Mouse (Mus musculus) midbrain, postnatal 0 days (tissue): ENCODE measurements around the gene Hist1h2ap. TPM values are rescaled to one million over a fixed set of nuclear protein-coding genes. Genes with fewer than 3 reads are reported as not detected.
"Not testable (repeated sequence)": the region's sequence is repeated elsewhere in the genome, so short reads cannot be mapped to it uniquely, and the experiment has no call there.

Experiments
- ATAC-seq: fragments of 200-750 bp; cut with Nextera tagmentation; 2 replicates; pipeline ENCODE4 v1.8.0; 2017; ENCODE audit warnings: moderate number of reproducible peaks, mild to moderate bottlenecking, moderate TSS enrichment, moderate library complexity; ENCODE audit not compliant: low FRiP score
- DNase-seq: peaks from one replicate; pipeline ENCODE4 v3.0.0-alpha.2; 2015; ENCODE audit warnings: low spot score
- H3K27ac ChIP-seq: fragments of 300-500 bp; sonication (generic); 2 replicates; pipeline ENCODE4 v1.5.1; 2014; ENCODE audit warnings: low read depth, mild to moderate bottlenecking, low read length, mixed read lengths
- H3K27me3 ChIP-seq: fragments of 300-500 bp; sonication (generic); 2 replicates; pipeline ENCODE4 v1.6.1; 2014; ENCODE audit warnings: low read length, control low read depth, mixed read lengths; ENCODE audit not compliant: insufficient read depth
- H3K36me3 ChIP-seq: fragments of 300-500 bp; sonication (generic); 2 replicates; pipeline ENCODE4 v1.6.1; 2014; ENCODE audit warnings: low read length, control low read depth, mixed read lengths; ENCODE audit not compliant: insufficient read depth
- H3K4me1 ChIP-seq: fragments of 300-500 bp; sonication (generic); 2 replicates; pipeline ENCODE4 v1.6.1; 2014; ENCODE audit warnings: mild to moderate bottlenecking, control low read depth, antibody characterized with exemption, low read length, mixed read lengths; ENCODE audit not compliant: insufficient read depth
- H3K4me2 ChIP-seq: fragments of 300-500 bp; sonication (generic); 2 replicates; pipeline ENCODE4 v1.6.1; 2014; ENCODE audit warnings: low read depth, mild to moderate bottlenecking, low read length, mixed read lengths; ENCODE audit not compliant: poor library complexity, severe bottlenecking
- H3K4me3 ChIP-seq: fragments of 300-500 bp; sonication (generic); 2 replicates; pipeline ENCODE4 v1.5.1; 2014; ENCODE audit warnings: low read depth, mild to moderate bottlenecking, low read length, moderate library complexity
- H3K9ac ChIP-seq: fragments of 300-500 bp; sonication (generic); replicated peaks from 2 replicates; pipeline ENCODE4 v1.6.1; 2014; ENCODE audit warnings: mild to moderate bottlenecking, low read length, moderate library complexity, mixed read lengths; ENCODE audit not compliant: poor library complexity, severe bottlenecking
- H3K9me3 ChIP-seq: fragments of 300-500 bp; sonication (generic); 2 replicates; pipeline ENCODE4 v1.6.1; 2016; ENCODE audit warnings: low read length, control low read depth
- CTCF ChIP-seq: IDR thresholded peaks from 2 replicates; pipeline ENCODE4 v1.5.1; 2016; ENCODE audit warnings: antibody characterized with exemption, mild to moderate bottlenecking
- WGBS: fragments of 180-500 bp; shearing (Covaris S2); extraction: QIAGEN DNeasy Blood & Tissue Kit; methylation state at CpG from one replicate; pipeline ENCODE4 v1.1.7; 2014; 5-methylcytosine and 5-hydroxymethylcytosine counted together
- polyA plus RNA-seq: library from polyadenylated mRNA; unstranded; fragments of >200 nt; fragmentation: Nextera tagmentation; extraction: Ambion mirVana; gene quantifications from 2 replicates; pipeline ENCODE4 v1.2.1, GENCODE M21; 2015
- total RNA-seq: library from RNA; depleted of rRNA; stranded (reverse); fragments of >200 nt; gene quantifications from 2 replicates; pipeline ENCODE4 v1.2.3, GENCODE M21; 2014

Gene Hist1h2ap
- total and polyA plus RNA-seq, 2 experiments from 2014 or later = 299 to 620 TPM

DNA sequence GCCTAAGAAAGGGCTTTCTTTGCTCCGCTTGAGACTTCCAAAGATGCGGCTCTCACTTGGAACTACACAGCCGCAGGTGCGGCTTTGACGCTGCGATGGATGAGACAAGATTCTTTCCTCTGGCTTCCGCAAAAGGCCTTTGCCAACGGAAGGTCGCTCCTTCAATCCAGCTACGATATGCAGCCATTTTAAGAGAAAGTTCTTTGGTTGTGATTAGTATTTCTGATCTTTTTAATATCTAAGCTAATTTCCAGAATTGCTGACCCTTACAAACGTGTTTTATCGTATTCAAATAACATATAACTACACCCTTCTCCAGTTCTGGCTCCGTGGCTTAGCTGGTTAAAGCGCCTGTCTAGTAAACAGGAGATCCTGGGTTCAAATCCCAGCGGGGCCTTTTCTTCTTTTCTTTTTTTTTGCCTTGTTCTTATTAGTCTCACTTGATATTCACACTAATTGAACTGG, 22.4 kb upstream of the Hist1h2ap start:
- DNase-seq (peak; percentile 79), ATAC-seq (peak; percentile 54; the same call in 1 of the 2 replicates)
- no peaks in the 10 kb centered on the region for H3K9me3 ChIP-seq
- no peak for TF ChIP-seq CTCF
- H3K4me1 ChIP-seq = no peaks in the 10 kb centered on the region
- H3K9ac ChIP-seq = 0 out of 2 replicates have a peak overlapping the region, but pooled peaks have one; percentile 2
- no peak overlapping the region for H3K27ac ChIP-seq
- H3K36me3 ChIP-seq = no peaks in the 10 kb centered on the region
- H3K27me3 ChIP-seq = no peaks in the 10 kb centered on the region
- H3K4me3 ChIP-seq = peak overlapping the region; percentile 39
- H3K4me2 ChIP-seq = peak overlapping the region; percentile 29
- WGBS = 3% methylated on average over 15 of the region's 15 CpGs

DNA sequence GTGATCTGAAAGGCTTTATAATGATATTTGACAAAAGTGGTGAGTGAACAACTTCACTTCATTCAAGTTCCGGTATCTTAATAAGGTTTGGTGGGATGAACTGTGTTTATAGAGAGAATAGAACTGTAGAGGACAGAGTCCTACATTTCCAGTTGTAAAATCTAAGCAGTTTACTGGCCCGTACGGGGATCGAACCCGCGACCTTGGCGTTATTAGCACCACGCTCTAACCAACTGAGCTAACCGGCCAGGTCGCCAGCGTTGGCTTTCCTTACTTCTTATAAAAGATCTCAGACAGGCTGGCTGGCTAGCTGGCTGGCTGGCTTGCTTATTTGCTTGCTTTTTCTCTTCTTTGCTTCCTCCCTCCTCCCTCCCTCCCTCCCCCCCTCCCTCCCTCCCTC, 21.8 kb upstream of the Hist1h2ap start:
- H3K4me2 ChIP-seq = peak overlapping the region; percentile 29
- DNase-seq (peak; percentile 58), ATAC-seq (peak; percentile 47; the same call in 1 of the 2 replicates)
- 4% methylated on average over 11 of the region's 11 CpGs for WGBS
- H3K36me3 ChIP-seq = no peaks in the 10 kb centered on the region
- no peak for TF ChIP-seq CTCF
- no peaks in the 10 kb centered on the region for H3K4me1 ChIP-seq
- H3K27me3 ChIP-seq = no peaks in the 10 kb centered on the region
- H3K4me3 ChIP-seq = peak overlapping the region; percentile 39
- H3K9me3 ChIP-seq = no peaks in the 10 kb centered on the region
- H3K27ac ChIP-seq = no peak overlapping the region
- H3K9ac ChIP-seq = no peak overlapping the region

DNA sequence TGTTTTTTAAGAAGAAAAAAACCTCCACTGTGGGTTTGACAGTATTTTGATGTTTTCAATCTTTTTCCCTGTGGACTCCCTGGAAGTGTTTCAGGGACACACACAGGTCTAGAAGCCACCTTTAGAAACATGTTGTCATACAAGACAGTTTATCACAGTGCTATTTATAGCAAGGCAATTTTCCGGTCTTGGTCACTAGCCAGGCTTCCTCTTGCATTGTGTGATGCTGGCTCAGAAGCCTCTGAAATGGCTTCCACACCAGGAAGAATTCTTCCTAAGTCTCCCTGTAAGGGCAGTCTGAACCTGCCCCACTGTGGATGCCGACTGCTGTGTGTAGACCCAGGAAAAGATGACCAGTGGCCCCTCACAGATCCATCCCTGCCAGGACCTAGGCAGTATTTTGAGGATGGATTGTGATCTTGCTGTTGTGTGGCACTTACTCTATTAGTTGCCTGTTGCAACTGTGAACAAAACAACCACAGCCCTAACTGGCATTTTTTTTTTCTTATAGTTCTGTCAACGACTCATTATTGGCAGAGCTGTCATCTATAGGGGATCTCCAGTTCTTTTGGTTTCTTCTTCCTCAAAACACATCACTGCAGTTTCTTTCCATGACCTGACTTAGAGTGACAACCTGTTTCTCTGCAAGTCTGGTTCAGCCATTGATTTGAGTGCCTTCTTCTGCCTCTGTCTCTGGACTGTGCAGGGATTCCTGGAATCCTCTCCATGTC, 19.1 kb upstream of the Hist1h2ap start:
- Histone ChIP-seq H3K27me3 (no peaks in the 10 kb centered on the region), H3K4me3 (no peak overlapping the region), H3K4me2 (no peak overlapping the region), H3K9me3 (no peaks in the 10 kb centered on the region), H3K4me1 (no peaks in the 10 kb centered on the region), H3K36me3 (no peaks in the 10 kb centered on the region), H3K27ac (no peak overlapping the region), H3K9ac (no peak overlapping the region)
- DNase-seq (no peak), ATAC-seq (no peak)
- TF ChIP-seq CTCF = no peak
- 73% methylated on average over 3 of the region's 3 CpGs for WGBS

DNA sequence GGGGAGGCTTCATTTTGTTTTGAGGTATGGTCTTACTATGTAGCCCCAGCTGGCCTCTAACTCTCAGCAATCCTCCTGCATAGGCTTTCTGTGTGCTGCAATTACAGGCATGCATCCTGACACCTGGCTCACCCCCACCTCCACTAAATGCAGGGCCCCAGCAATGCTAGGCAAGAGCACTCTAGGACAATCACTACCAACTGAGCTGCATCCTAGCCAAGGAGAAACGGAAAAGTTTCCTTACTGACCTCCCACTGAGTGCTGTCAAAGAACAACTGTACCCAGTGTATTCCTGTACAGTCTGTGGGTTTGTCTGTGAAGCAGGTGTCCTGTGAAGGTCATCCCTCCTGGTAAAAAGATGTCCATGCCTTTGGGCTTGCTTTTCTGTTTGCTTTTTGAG, 17.4 kb upstream of the Hist1h2ap start:
- not testable (repeated sequence) for H3K27me3 ChIP-seq, DNase-seq, H3K4me3 ChIP-seq, ATAC-seq, H3K4me2 ChIP-seq, H3K27ac ChIP-seq, H3K4me1 ChIP-seq, H3K9ac ChIP-seq, H3K9me3 ChIP-seq, H3K36me3 ChIP-seq
- WGBS = 25% methylated on average over 1 of the region's 1 CpGs

DNA sequence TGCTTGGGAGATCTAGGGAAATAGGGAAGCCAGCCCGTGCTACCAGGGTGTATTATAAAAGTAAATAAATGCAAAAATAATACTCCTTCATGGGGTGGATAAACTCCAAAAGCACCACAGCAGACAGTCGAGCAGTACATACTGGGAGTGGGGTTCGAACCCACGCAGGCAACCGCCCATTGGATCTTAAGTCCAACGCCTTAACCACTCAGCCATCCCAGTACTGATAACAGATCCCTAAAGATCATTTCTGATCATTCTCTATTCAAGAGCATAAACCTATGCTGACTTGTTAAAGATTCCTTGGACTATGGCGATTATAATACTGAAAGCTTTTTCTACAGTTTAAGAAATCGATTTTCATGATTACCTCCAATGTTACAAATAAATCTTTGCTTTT, 14.6 kb upstream of the Hist1h2ap start:
- no peak overlapping the region for H3K9ac ChIP-seq
- H3K27ac ChIP-seq = no peak overlapping the region
- no peaks in the 10 kb centered on the region for H3K27me3 ChIP-seq
- WGBS = 24% methylated on average over 8 of the region's 8 CpGs
- no peak for TF ChIP-seq CTCF
- H3K36me3 ChIP-seq = no peaks in the 10 kb centered on the region
- no peak overlapping the region for H3K4me2 ChIP-seq
- no peaks in the 10 kb centered on the region for H3K4me1 ChIP-seq
- ATAC-seq (no peak), DNase-seq (no peak)
- H3K9me3 ChIP-seq = no peaks in the 10 kb centered on the region
- H3K4me3 ChIP-seq = no peak overlapping the region

DNA sequence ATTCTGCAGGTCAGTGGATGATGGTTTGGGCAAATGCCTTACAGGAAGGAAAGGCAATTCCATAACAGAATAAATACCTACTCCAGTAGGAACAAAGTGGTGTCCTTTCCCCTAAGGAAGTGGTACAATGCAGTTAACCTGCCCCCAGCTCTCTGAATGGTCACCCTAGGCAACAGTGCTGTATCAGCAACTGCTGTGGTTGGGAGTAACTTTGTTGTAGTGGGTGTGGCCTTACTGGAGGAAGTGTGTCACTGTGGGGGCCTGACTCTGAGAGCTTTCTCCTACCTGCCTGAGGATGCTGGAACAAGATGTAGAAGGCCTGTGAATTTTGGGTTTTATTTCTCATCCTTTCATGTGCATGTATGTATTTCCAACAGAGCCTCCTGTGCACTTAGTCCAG, 13.0 kb upstream of the Hist1h2ap start:
- H3K9me3 ChIP-seq, H3K4me2 ChIP-seq, H3K4me3 ChIP-seq, H3K9ac ChIP-seq, H3K4me1 ChIP-seq, H3K36me3 ChIP-seq, H3K27me3 ChIP-seq, H3K27ac ChIP-seq, DNase-seq, ATAC-seq: not testable (repeated sequence)

DNA sequence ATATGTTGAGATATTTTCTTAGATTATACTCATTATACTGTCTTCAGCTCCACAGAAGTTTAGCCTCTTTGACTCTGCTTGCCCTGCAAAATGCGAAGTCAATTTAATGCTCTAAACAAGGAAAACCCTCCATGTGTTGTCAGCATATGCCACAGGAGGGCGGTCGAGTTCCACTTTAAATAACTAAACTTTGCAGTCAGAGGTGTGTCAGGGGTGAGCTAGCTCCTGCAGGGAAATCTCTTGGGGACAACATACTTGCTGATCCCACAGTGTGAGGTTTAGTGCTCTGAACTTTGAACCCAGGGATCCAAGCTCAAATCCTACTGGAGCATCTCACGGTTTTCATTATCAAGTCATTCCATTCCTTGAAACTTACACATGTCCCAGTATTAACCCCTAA, 7.2 kb upstream of the Hist1h2ap start:
- H3K27me3 ChIP-seq, H3K9ac ChIP-seq, H3K4me2 ChIP-seq, H3K4me1 ChIP-seq, H3K4me3 ChIP-seq, H3K36me3 ChIP-seq, DNase-seq, H3K27ac ChIP-seq, H3K9me3 ChIP-seq: not testable (repeated sequence)
- WGBS = no CpG with 5 or more reads among the region's 4 CpGs
- 0 out of 2 replicates have a peak, but pooled peaks have one; percentile 65 for ATAC-seq

DNA sequence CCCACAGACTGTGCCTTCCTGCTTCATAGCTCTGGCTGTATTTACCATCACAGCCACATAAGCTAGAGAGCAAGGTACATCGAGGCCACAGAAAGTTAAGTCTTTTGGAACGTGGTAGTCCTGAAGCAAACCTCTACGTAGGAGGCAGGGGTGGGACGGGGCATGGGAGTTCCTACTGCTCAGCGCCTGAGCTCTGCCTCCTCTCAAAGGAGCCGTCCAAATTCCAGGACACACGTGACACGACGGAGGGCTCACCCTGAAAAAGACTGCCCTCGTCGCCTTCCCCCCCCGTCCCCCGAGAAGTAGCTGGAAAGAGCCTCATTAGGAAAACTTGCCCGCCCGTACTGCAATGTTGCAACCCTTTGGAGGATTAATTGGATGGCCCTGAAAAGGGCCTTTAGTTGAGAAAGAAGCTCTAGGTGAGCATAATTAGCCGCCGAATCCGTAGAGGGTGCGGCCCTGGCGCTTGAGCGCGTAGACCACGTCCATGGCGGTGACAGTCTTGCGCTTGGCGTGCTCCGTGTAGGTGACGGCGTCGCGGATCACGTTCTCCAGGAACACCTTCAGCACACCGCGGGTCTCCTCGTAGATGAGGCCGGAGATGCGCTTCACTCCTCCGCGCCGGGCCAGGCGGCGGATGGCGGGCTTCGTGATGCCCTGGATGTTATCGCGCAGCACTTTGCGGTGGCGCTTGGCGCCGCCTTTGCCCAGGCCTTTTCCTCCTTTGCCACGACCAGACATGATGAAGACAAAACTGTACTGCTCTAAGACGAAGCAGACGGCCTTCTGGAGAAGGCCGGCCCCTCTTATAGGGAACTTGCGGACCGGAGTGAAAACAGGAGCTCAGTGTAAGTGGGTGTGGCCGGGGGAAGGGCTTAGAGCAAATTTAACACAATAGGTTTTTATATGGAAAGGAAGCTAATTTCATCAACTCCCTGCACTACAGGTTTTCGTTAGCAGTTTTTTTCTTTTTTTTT, 1.6 kb downstream of the Hist1h2ap start, which contains the start of gene Hist1h4n:
Gene Hist1h4n, minus strand, starts transcription at position 779 of the 977 bp plus-strand sequence.
- not testable (repeated sequence) for H3K9me3 ChIP-seq, H3K4me3 ChIP-seq, H3K36me3 ChIP-seq, H3K27ac ChIP-seq, H3K27me3 ChIP-seq, H3K4me1 ChIP-seq, DNase-seq, H3K9ac ChIP-seq
- under 1% methylated on average over 22 of the region's 58 CpGs for WGBS
- ATAC-seq = peak; percentile 83
- H3K4me2 ChIP-seq = peak within 1 kb of the TSS; percentile 22; the same call in 1 of the 2 replicates
